Comparison of ENCODE assay signal across 18 mouse cellular contexts in the genomic region with DNA sequence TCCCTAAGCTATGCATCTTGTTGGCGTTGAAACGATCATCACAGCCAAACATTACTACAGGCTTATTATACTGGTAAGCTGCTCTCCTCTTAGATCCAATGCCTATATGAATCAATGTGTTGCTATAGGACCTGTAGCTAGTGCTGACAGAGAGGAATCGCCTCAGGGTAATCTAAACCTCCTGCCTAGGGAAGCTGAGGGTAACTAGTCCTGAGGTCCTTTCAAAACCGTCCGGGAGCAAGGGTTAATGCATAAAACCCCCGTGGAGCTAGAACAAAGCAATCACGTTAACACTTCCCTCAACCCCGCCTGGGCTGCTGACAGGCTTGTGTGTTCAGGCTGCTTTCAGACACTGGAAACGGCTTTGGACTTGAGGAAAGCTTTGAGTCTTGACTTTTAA. TPM values are rescaled to one million over a fixed set of nuclear protein-coding genes. Genes with fewer than 3 reads are reported as not detected.
A peak's percentile ranks its signal among the peaks of the same experiment; 100 is the strongest.
DNase-seq lines count a peak whose midpoint lies in the region; TF ChIP-seq lines count a peak whose summit lies in the region.
"Had no signal": no experiment of that assay in that cellular context is flagged by ENCODE, and none has a peak within 500 bp of the region (broad histone marks: within the 10 kb centered on the region; RNA-seq: fewer than 3 reads in every experiment).

No protein-coding gene starts in this region.

- peaks cover 29% of the 10 kb centered on the region for H3K27me3 ChIP-seq in heart, embryonic 10.5 days (ENCODE audit: insufficient read depth, poor library complexity, severe bottlenecking)

- H3K4me1 ChIP-seq in heart, embryonic 10.5 days: peaks cover 46% of the 10 kb centered on the region
- peaks cover 0 to 5% of the 10 kb centered on the region in 2 experiments; a peak in 1 of 4 replicates for H3K4me1 ChIP-seq in ES-E14 (ENCODE audit: control insufficient read depth in 2 of 2, insufficient read depth in 2 of 2, low read length in 2 of 2, poor library complexity in 1 of 2)

- H3K27ac ChIP-seq in heart, embryonic 10.5 days: peak overlapping the region; percentile 92
- no peak overlapping the region for H3K27ac ChIP-seq in ES-E14 (ENCODE audit: insufficient read depth, low read depth, low read length, poor library complexity, severe bottlenecking)
- H3K27ac ChIP-seq: left cerebral cortex, adult 2 months; limb, embryonic 15.5 days had no signal

- H3K9me3 ChIP-seq in heart, embryonic 10.5 days: no peaks in the 10 kb centered on the region
- H3K9me3 ChIP-seq in ES-E14 (ENCODE audit: control insufficient read depth, insufficient read depth, low read depth, low read length): no peaks in the 10 kb centered on the region
- H3K9me3 ChIP-seq: G1E; limb, embryonic 15.5 days had no signal

- DNase-seq in heart, embryonic 10.5 days (ENCODE audit: low spot score): peak; percentile 89
- DNase-seq in heart, postnatal 4 days: no peak
- DNase-seq in ES-E14 (ENCODE audit: low read depth, low spot score): peak; percentile 84
- peak; percentile 68 for DNase-seq in embryo, embryonic 11 days
- DNase-seq in heart, postnatal 10 days: peak; percentile 57 to 61
- no peak for DNase-seq in thymus, postnatal 10 days (ENCODE audit: low spot score in 2 of 2)
- no peak for DNase-seq in spleen, postnatal 14 days (ENCODE audit: low spot score in 2 of 2)
- no peak for DNase-seq in cerebellum, postnatal 4 days (ENCODE audit: low spot score in 2 of 2)
- DNase-seq: cerebellum, adult 18-20 months; gastrocnemius, postnatal 36 days; kidney, adult 2 months; lung, adult 2 months; thymus, postnatal 25 days had no signal

- WGBS in heart, embryonic 10.5 days: 3% methylated on average over 9 of the region's 9 CpGs

- no peaks in the 10 kb centered on the region for H3K36me3 ChIP-seq in heart, embryonic 10.5 days
- no peaks in the 10 kb centered on the region for H3K36me3 ChIP-seq in ES-E14 (ENCODE audit: control insufficient read depth, insufficient read depth, low read length, poor library complexity, severe bottlenecking)
- H3K36me3 ChIP-seq: G1E; limb, embryonic 15.5 days had no signal

- in situ Hi-C loops in ES-E14 (cut with MboI; ENCODE audit: low sequenced_read_pairs in 2 of 2, unreplicated experiment in 2 of 2): no loop called here

- intact Hi-C loops in heart, postnatal 10 days (cut with DNase I): loop anchor here (5.0 to 10.0 kb wide), 3 partner anchors 161 to 328 kb away; no protein-coding TSS in a partner anchor

- H3K4me3 ChIP-seq in heart, embryonic 10.5 days: peak overlapping the region; percentile 62
- H3K4me3 ChIP-seq in ES-E14 (ENCODE audit: insufficient read depth in 1 of 2, low read depth in 1 of 2, low read length in 2 of 2, poor library complexity in 1 of 2, severe bottlenecking in 1 of 2): no peak overlapping the region
- H3K4me3 ChIP-seq: left cerebral cortex, adult 2 months; limb, embryonic 15.5 days; myocyte had no signal

- no peak overlapping the region for H3K9ac ChIP-seq in ES-E14 (ENCODE audit: insufficient read depth, low read depth, low read length, poor library complexity, severe bottlenecking)
- H3K9ac ChIP-seq: limb, embryonic 15.5 days had no signal

TF ChIP-seq in ES-E14, 5 proteins besides CTCF, POLR2A, EP300 and RAD21:
- TF ChIP-seq MAFK (IDR thresholded peaks at IDR 0.05; ENCODE audit: insufficient read depth, low read depth, low read length) (no peak), ZNF384 (IDR thresholded peaks at IDR 0.05; ENCODE audit: low read depth, low read length) (no peak), CHD2 (IDR thresholded peaks at IDR 0.05; ENCODE audit: low read depth, low read length) (no peak), ZC3H11A (IDR thresholded peaks at IDR 0.05; ENCODE audit: borderline replicate concordance, low read depth, low read length) (no peak), HCFC1 (IDR thresholded peaks at IDR 0.05; ENCODE audit: borderline replicate concordance, insufficient read depth, low read length) (no peak)
TF ChIP-seq in ES-E14: peak in this region for 0.

RNA-seq across cellular contexts. Expression of a gene that starts 2.4 kb away (rescaled TPM):
- 46.8 and 69.7 TPM in 2 replicates for polyA plus RNA-seq in heart, embryonic 10.5 days (2016; fragmentation: Nextera tagmentation; extraction: Ambion mirVana)
- total RNA-seq in heart, postnatal 4 days (2021): 100 to 1,000 TPM; 341 to 376 TPM
- 1.1 and 5.5 TPM in 2 replicates for total RNA-seq in ES-E14 (2012; rRNA removed)
- 100 to 1,000 TPM; 181 to 223 TPM for total RNA-seq in heart, postnatal 10 days (2021)
- total RNA-seq: gastrocnemius, postnatal 36 days; left cerebral cortex, adult 2 months; megakaryocyte progenitor cell, adult 5-6 weeks had no signal
- polyA plus RNA-seq: G1E; limb, embryonic 15.5 days; myocyte had no signal

Comparison
In these comparisons a context has a peak if more than half of its experiments do, and no peak if none do; other contexts are left out.
1. DNase-seq: peak in heart, embryonic 10.5 days (single experiment), ES-E14 (single experiment), embryo, embryonic 11 days (single experiment) and heart, postnatal 10 days (2 of 2); none in heart, postnatal 4 days (single experiment), thymus, postnatal 10 days (0 of 2), spleen, postnatal 14 days (0 of 2) and cerebellum, postnatal 4 days (0 of 2).
2. RNA of a gene that starts 2.4 kb away (total RNA-seq): 341 to 376 TPM in heart, postnatal 4 days and 181 to 223 TPM in heart, postnatal 10 days; 1.1 to 5.5 TPM in ES-E14; every median in the first group is over 10 times any median in the second.